Mouse (Mus musculus): Measurements from ENCODE around the gene Pcbp2.

DNA sequence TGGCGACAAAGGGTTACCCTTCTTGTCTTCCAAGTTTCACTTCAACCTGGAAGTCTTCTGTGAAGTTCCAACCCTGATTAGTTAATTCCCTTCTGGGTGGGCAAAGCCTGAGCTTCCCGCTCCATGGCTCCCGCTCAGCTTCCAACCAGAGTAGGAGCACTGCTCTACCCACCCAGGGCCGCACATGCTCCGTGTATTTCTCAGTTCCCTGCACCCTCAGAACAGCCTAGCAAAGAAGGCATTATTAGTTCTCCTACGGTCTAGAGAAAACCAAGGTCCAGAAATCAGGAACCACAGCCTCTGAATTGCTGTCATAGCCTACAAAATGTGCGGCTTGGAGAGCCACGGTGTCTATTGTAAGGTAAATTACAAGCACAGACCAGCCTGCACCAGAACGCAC is 39.8 kb downstream of the Pcbp2 start:
- no peak for TF ChIP-seq CTCF (IDR thresholded peaks at IDR 0.05; ENCODE audit: low read depth)
- no peak for TF ChIP-seq EP300 (optimal IDR thresholded peaks at IDR 0.05)
